Mouse (Mus musculus) stomach, embryonic 14.5 days (tissue): ENCODE results near the gene Mdga1. TPM values are rescaled to one million over a fixed set of nuclear protein-coding genes. Genes with fewer than 3 reads are reported as not detected.
"Not testable (repeated sequence)": the region's sequence is repeated elsewhere in the genome, so short reads cannot be mapped to it uniquely, and the experiment has no call there.

ENCODE experiments used
- ATAC-seq: fragments of 200-750 bp; cut with Nextera tagmentation; 2 replicates; pipeline ENCODE4 v1.8.0; 2017; ENCODE audit warnings: low read depth, moderate TSS enrichment; ENCODE audit not compliant: insufficient number of reproducible peaks, insufficient read depth, low FRiP score
- H3K27ac ChIP-seq: fragments of 300-500 bp; sonication (generic); 2 replicates; pipeline ENCODE4 v1.5.1; 2014; ENCODE audit warnings: mild to moderate bottlenecking, low read length, moderate library complexity, mixed read lengths
- H3K27me3 ChIP-seq: fragments of 300-500 bp; sonication (generic); 2 replicates; pipeline ENCODE4 v1.6.1; 2014; ENCODE audit warnings: low read length, control low read depth, mixed read lengths; ENCODE audit not compliant: control insufficient read depth, insufficient read depth
- H3K36me3 ChIP-seq: fragments of 300-500 bp; sonication (generic); 2 replicates; pipeline ENCODE4 v1.6.1; 2014; ENCODE audit warnings: mild to moderate bottlenecking, control low read depth, low read length, moderate library complexity, mixed read lengths; ENCODE audit not compliant: control insufficient read depth, insufficient read depth
- H3K4me1 ChIP-seq: fragments of 300-500 bp; sonication (generic); 2 replicates; pipeline ENCODE4 v1.6.1; 2014; ENCODE audit warnings: low read length, control low read depth, mixed read lengths; ENCODE audit not compliant: control insufficient read depth, insufficient read depth
- H3K4me2 ChIP-seq: fragments of 300-500 bp; sonication (generic); replicated peaks from 2 replicates; pipeline ENCODE4 v1.6.1; 2014; ENCODE audit warnings: low read depth, low read length, control low read depth
- H3K4me3 ChIP-seq: fragments of 300-500 bp; sonication (generic); 2 replicates; pipeline ENCODE4 v1.5.1; 2014; ENCODE audit warnings: low read depth, low read length, control low read depth
- H3K9ac ChIP-seq: fragments of 300-500 bp; sonication (generic); replicated peaks from 2 replicates; pipeline ENCODE4 v1.6.1; 2014; ENCODE audit warnings: low read depth, mild to moderate bottlenecking, control low read depth, low read length, moderate library complexity, mixed read lengths
- H3K9me3 ChIP-seq: fragments of 300-500 bp; sonication (generic); 2 replicates; pipeline ENCODE4 v1.6.1; 2016; ENCODE audit warnings: low read depth, low read length, control low read depth; ENCODE audit not compliant: control insufficient read depth
- WGBS: fragments of 180-500 bp; shearing (Covaris S2); extraction: QIAGEN DNeasy Blood & Tissue Kit; methylation state at CpG from one replicate; pipeline ENCODE4 v1.1.7; 2014; 5-methylcytosine and 5-hydroxymethylcytosine counted together
- polyA plus RNA-seq: library from polyadenylated mRNA; unstranded; fragments of >200 nt; fragmentation: Nextera tagmentation; extraction: Ambion mirVana; gene quantifications from 2 replicates; pipeline ENCODE4 v1.2.1, GENCODE M21; 2014

The Mdga1 gene
- polyA plus RNA-seq, 1 experiment from 2014 or later = 5.9 TPM

DNA sequence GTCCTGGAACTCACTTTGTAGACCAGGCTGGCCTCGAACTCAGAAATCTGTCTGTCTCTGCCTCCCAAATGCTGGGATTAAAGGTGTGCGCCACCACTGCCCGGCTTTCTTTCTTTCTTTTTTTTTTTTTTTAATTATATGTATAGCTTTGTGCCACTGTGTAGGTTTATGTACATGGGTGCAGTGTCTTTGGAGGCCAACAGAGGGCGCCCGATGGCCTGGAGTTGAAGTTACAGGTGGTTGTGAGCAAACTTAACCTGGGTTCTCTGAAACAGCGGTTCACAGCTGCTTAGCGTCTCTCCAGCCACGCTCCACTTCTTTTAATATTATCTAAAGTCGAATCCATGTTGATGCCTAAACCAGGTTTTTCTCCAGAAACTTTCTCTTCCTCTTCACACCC lies 185.1 kb downstream of the Mdga1 start:
- Histone ChIP-seq H3K36me3 (no peaks in the 10 kb centered on the region), H3K27me3 (no peaks in the 10 kb centered on the region), H3K9me3 (no peaks in the 10 kb centered on the region; the same call in 1 of the 2 replicates), H3K27ac (no peak overlapping the region), H3K9ac (no peak overlapping the region), H3K4me3 (no peak overlapping the region), H3K4me2 (no peak overlapping the region), H3K4me1 (no peaks in the 10 kb centered on the region)
- no peak for ATAC-seq
- 78% methylated on average over 9 of the region's 9 CpGs for WGBS

GRCm38 (mm10) chr17:29781472-29781871 lies 188.4 kb downstream of the Mdga1 start:
- not testable (repeated sequence) for H3K9me3 ChIP-seq, H3K4me1 ChIP-seq, H3K4me2 ChIP-seq, H3K9ac ChIP-seq, ATAC-seq, H3K27ac ChIP-seq, H3K27me3 ChIP-seq, H3K36me3 ChIP-seq, H3K4me3 ChIP-seq
- WGBS = 82% methylated on average over 4 of the region's 4 CpGs

- Histone ChIP-seq H3K27me3 (no peaks in the 10 kb centered on the region), H3K4me2 (no peak overlapping the region), H3K36me3 (no peaks in the 10 kb centered on the region), H3K27ac (no peak overlapping the region), H3K4me1 (no peaks in the 10 kb centered on the region), H3K4me3 (no peak overlapping the region), H3K9me3 (no peaks in the 10 kb centered on the region), H3K9ac (no peak overlapping the region)
- 78% methylated on average over 8 of the region's 8 CpGs for WGBS
- no peak for ATAC-seq
Observed at GRCm38 (mm10) chr17:29778021-29778420, 191.9 kb downstream of the Mdga1 start.

Other genes starting within 250 kb of the Mdga1 start
- 47.2 and 48.6 TPM in 2 replicates for gene Zfand3, start 34.6 kb upstream of the Mdga1 start, polyA plus RNA-seq